Mouse (Mus musculus): Measurements from ENCODE around the gene Vwa5b1. TPM values are rescaled to one million over a fixed set of nuclear protein-coding genes. Genes with fewer than 3 reads are reported as not detected.

Vwa5b1 gene
- polyA plus RNA-seq, 1 experiment from 2014 or later = not detected

- no peak for ATAC-seq (ENCODE audit: insufficient number of reproducible peaks, insufficient read depth, low FRiP score, low read depth)
- Histone ChIP-seq H3K4me3 (ENCODE audit: control insufficient read depth in 1 of 2, insufficient read depth in 1 of 2, low read depth in 1 of 2, low read length in 2 of 2) (no peak overlapping the region), H3K9ac (ENCODE audit: low read length) (no peak overlapping the region), H3K9me3 (ENCODE audit: control insufficient read depth, low read length) (no peaks in the 10 kb centered on the region), H3K27ac (replicated peaks in 1 of 2; ENCODE audit: control insufficient read depth in 1 of 2, insufficient read depth in 1 of 2, low read depth in 2 of 2, low read length in 2 of 2) (no peak overlapping the region), H3K27me3 (ENCODE audit: control insufficient read depth, insufficient read depth, low read length) (no peaks in the 10 kb centered on the region; the same call in none of the 2 replicates), H3K4me1 (ENCODE audit: control insufficient read depth in 2 of 2, insufficient read depth in 2 of 2, low read length in 2 of 2) (no peaks in the 10 kb centered on the region), H3K36me3 (ENCODE audit: control insufficient read depth, insufficient read depth, low read length) (no peaks in the 10 kb centered on the region), H3K4me2 (ENCODE audit: low read length) (no peak overlapping the region)
- 51% methylated on average over 10 of the region's 10 CpGs for WGBS
Observed at GRCm38 (mm10) chr4:138666521-138666920, 30.8 kb upstream of the Vwa5b1 start.

GRCm38 (mm10) chr4:138659936-138660602 is 24.4 kb upstream of the Vwa5b1 start:
- H3K9ac ChIP-seq (ENCODE audit: low read length) = no peak overlapping the region
- 74% methylated on average over 11 of the region's 11 CpGs for WGBS
- no peaks in the 10 kb centered on the region for H3K27me3 ChIP-seq (ENCODE audit: control insufficient read depth, insufficient read depth, low read length)

GRCm38 (mm10) chr4:138653056-138653455 is 17.4 kb upstream of the Vwa5b1 start:
- ATAC-seq (ENCODE audit: insufficient number of reproducible peaks, insufficient read depth, low FRiP score, low read depth) = no peak
- H3K9ac ChIP-seq (ENCODE audit: low read length) = no peak overlapping the region
- H3K36me3 ChIP-seq (ENCODE audit: control insufficient read depth, insufficient read depth, low read length) = no peaks in the 10 kb centered on the region
- no peaks in the 10 kb centered on the region for H3K9me3 ChIP-seq (ENCODE audit: control insufficient read depth, low read length)
- H3K4me3 ChIP-seq (ENCODE audit: control insufficient read depth in 1 of 2, insufficient read depth in 1 of 2, low read depth in 1 of 2, low read length in 2 of 2) = no peak overlapping the region
- no peak overlapping the region for H3K27ac ChIP-seq (replicated peaks in 1 of 2; ENCODE audit: control insufficient read depth in 1 of 2, insufficient read depth in 1 of 2, low read depth in 2 of 2, low read length in 2 of 2)
- no peak overlapping the region for H3K4me2 ChIP-seq (ENCODE audit: low read length)
- H3K4me1 ChIP-seq (ENCODE audit: control insufficient read depth in 2 of 2, insufficient read depth in 2 of 2, low read length in 2 of 2) = no peaks in the 10 kb centered on the region
- no peaks in the 10 kb centered on the region for H3K27me3 ChIP-seq (ENCODE audit: control insufficient read depth, insufficient read depth, low read length)
- 58% methylated on average over 6 of the region's 6 CpGs for WGBS

More at GRCm38 (mm10) chr4:138659936-138660602, 24.4 kb upstream of the Vwa5b1 start:
- Histone ChIP-seq H3K4me1 (ENCODE audit: control insufficient read depth in 2 of 2, insufficient read depth in 2 of 2, low read length in 2 of 2) (no peaks in the 10 kb centered on the region), H3K27ac (replicated peaks in 1 of 2; ENCODE audit: control insufficient read depth in 1 of 2, insufficient read depth in 1 of 2, low read depth in 2 of 2, low read length in 2 of 2) (no peak overlapping the region), H3K9me3 (ENCODE audit: control insufficient read depth, low read length) (no peaks in the 10 kb centered on the region), H3K4me2 (ENCODE audit: low read length) (no peak overlapping the region), H3K36me3 (ENCODE audit: control insufficient read depth, insufficient read depth, low read length) (no peaks in the 10 kb centered on the region), H3K4me3 (ENCODE audit: control insufficient read depth in 1 of 2, insufficient read depth in 1 of 2, low read depth in 1 of 2, low read length in 2 of 2) (no peak overlapping the region)
- no peak for ATAC-seq (ENCODE audit: insufficient number of reproducible peaks, insufficient read depth, low FRiP score, low read depth)

- no peaks in the 10 kb centered on the region for H3K36me3 ChIP-seq (ENCODE audit: control insufficient read depth, insufficient read depth, low read length)
- no peak overlapping the region for H3K4me2 ChIP-seq (ENCODE audit: low read length)
- H3K27ac ChIP-seq (replicated peaks in 1 of 2; ENCODE audit: control insufficient read depth in 1 of 2, insufficient read depth in 1 of 2, low read depth in 2 of 2, low read length in 2 of 2) = no peak overlapping the region
- no peaks in the 10 kb centered on the region for H3K9me3 ChIP-seq (ENCODE audit: control insufficient read depth, low read length)
- no peak overlapping the region for H3K4me3 ChIP-seq (ENCODE audit: control insufficient read depth in 1 of 2, insufficient read depth in 1 of 2, low read depth in 1 of 2, low read length in 2 of 2)
- no peak for ATAC-seq (ENCODE audit: insufficient number of reproducible peaks, insufficient read depth, low FRiP score, low read depth)
- WGBS = 72% methylated on average over 4 of the region's 4 CpGs
- H3K4me1 ChIP-seq (ENCODE audit: control insufficient read depth in 2 of 2, insufficient read depth in 2 of 2, low read length in 2 of 2) = no peaks in the 10 kb centered on the region
- H3K9ac ChIP-seq (ENCODE audit: low read length) = no peak overlapping the region
- H3K27me3 ChIP-seq (ENCODE audit: control insufficient read depth, insufficient read depth, low read length) = no peaks in the 10 kb centered on the region
Observed at GRCm38 (mm10) chr4:138651881-138652280, 16.2 kb upstream of the Vwa5b1 start.

GRCm38 (mm10) chr4:138648096-138648635 is 12.5 kb upstream of the Vwa5b1 start:
- H3K36me3 ChIP-seq (ENCODE audit: control insufficient read depth, insufficient read depth, low read length) = no peaks in the 10 kb centered on the region
- no peak overlapping the region for H3K27ac ChIP-seq (replicated peaks in 1 of 2; ENCODE audit: control insufficient read depth in 1 of 2, insufficient read depth in 1 of 2, low read depth in 2 of 2, low read length in 2 of 2)
- H3K4me2 ChIP-seq (ENCODE audit: low read length) = no peak overlapping the region
- H3K9me3 ChIP-seq (ENCODE audit: control insufficient read depth, low read length) = no peaks in the 10 kb centered on the region
- no peaks in the 10 kb centered on the region for H3K27me3 ChIP-seq (ENCODE audit: control insufficient read depth, insufficient read depth, low read length)
- no peaks in the 10 kb centered on the region for H3K4me1 ChIP-seq (ENCODE audit: control insufficient read depth in 2 of 2, insufficient read depth in 2 of 2, low read length in 2 of 2)
- ATAC-seq (ENCODE audit: insufficient number of reproducible peaks, insufficient read depth, low FRiP score, low read depth) = no peak
- no peak overlapping the region for H3K9ac ChIP-seq (ENCODE audit: low read length)
- 41% methylated on average over 3 of the region's 3 CpGs for WGBS
- no peak overlapping the region for H3K4me3 ChIP-seq (ENCODE audit: control insufficient read depth in 1 of 2, insufficient read depth in 1 of 2, low read depth in 1 of 2, low read length in 2 of 2)

- no peak overlapping the region for H3K27ac ChIP-seq (replicated peaks in 1 of 2; ENCODE audit: control insufficient read depth in 1 of 2, insufficient read depth in 1 of 2, low read depth in 2 of 2, low read length in 2 of 2)
- no peaks in the 10 kb centered on the region for H3K27me3 ChIP-seq (ENCODE audit: control insufficient read depth, insufficient read depth, low read length)
- 0 out of 2 replicates have a peak, but pooled peaks cover 3% of the 10 kb centered on the region for H3K9me3 ChIP-seq (ENCODE audit: control insufficient read depth, low read length)
- H3K36me3 ChIP-seq (ENCODE audit: control insufficient read depth, insufficient read depth, low read length) = no peaks in the 10 kb centered on the region
- H3K4me1 ChIP-seq (ENCODE audit: control insufficient read depth in 2 of 2, insufficient read depth in 2 of 2, low read length in 2 of 2) = no peaks in the 10 kb centered on the region
- 20% methylated on average over 4 of the region's 4 CpGs for WGBS
- no peak for ATAC-seq (ENCODE audit: insufficient number of reproducible peaks, insufficient read depth, low FRiP score, low read depth)
- no peak overlapping the region for H3K4me3 ChIP-seq (ENCODE audit: control insufficient read depth in 1 of 2, insufficient read depth in 1 of 2, low read depth in 1 of 2, low read length in 2 of 2)
- no peak overlapping the region for H3K4me2 ChIP-seq (ENCODE audit: low read length)
- H3K9ac ChIP-seq (ENCODE audit: low read length) = no peak overlapping the region
Observed at GRCm38 (mm10) chr4:138642272-138642671, 6.6 kb upstream of the Vwa5b1 start.

GRCm38 (mm10) chr4:138636146-138636511 is 445 bp upstream of the Vwa5b1 start:
- 33% methylated on average over 4 of the region's 4 CpGs for WGBS
- H3K4me1 ChIP-seq (ENCODE audit: control insufficient read depth in 2 of 2, insufficient read depth in 2 of 2, low read length in 2 of 2) = no peaks in the 10 kb centered on the region
- H3K27ac ChIP-seq (replicated peaks in 1 of 2; ENCODE audit: control insufficient read depth in 1 of 2, insufficient read depth in 1 of 2, low read depth in 2 of 2, low read length in 2 of 2) = no peak overlapping the region
- no peaks in the 10 kb centered on the region for H3K27me3 ChIP-seq (ENCODE audit: control insufficient read depth, insufficient read depth, low read length)
- ATAC-seq (ENCODE audit: insufficient number of reproducible peaks, insufficient read depth, low FRiP score, low read depth) = no peak
- peaks cover 4% of the 10 kb centered on the region; the same call in 1 of the 2 replicates for H3K9me3 ChIP-seq (ENCODE audit: control insufficient read depth, low read length)
- H3K9ac ChIP-seq (ENCODE audit: low read length) = no peak overlapping the region
- no peaks in the 10 kb centered on the region for H3K36me3 ChIP-seq (ENCODE audit: control insufficient read depth, insufficient read depth, low read length)
- H3K4me3 ChIP-seq (ENCODE audit: control insufficient read depth in 1 of 2, insufficient read depth in 1 of 2, low read depth in 1 of 2, low read length in 2 of 2) = no peak overlapping the region
- H3K4me2 ChIP-seq (ENCODE audit: low read length) = no peak overlapping the region

GRCm38 (mm10) chr4:138628256-138628655 is 7.4 kb downstream of the Vwa5b1 start:
- Histone ChIP-seq H3K4me1 (ENCODE audit: control insufficient read depth in 2 of 2, insufficient read depth in 2 of 2, low read length in 2 of 2) (no peaks in the 10 kb centered on the region), H3K9me3 (ENCODE audit: control insufficient read depth, low read length) (peaks cover 4% of the 10 kb centered on the region; the same call in 1 of the 2 replicates), H3K4me3 (ENCODE audit: control insufficient read depth in 1 of 2, insufficient read depth in 1 of 2, low read depth in 1 of 2, low read length in 2 of 2) (no peak overlapping the region), H3K36me3 (ENCODE audit: control insufficient read depth, insufficient read depth, low read length) (no peaks in the 10 kb centered on the region), H3K4me2 (ENCODE audit: low read length) (no peak overlapping the region), H3K27me3 (ENCODE audit: control insufficient read depth, insufficient read depth, low read length) (no peaks in the 10 kb centered on the region), H3K9ac (ENCODE audit: low read length) (no peak overlapping the region), H3K27ac (replicated peaks in 1 of 2; ENCODE audit: control insufficient read depth in 1 of 2, insufficient read depth in 1 of 2, low read depth in 2 of 2, low read length in 2 of 2) (no peak overlapping the region)
- 66% methylated on average over 5 of the region's 5 CpGs for WGBS
- no peak for ATAC-seq (ENCODE audit: insufficient number of reproducible peaks, insufficient read depth, low FRiP score, low read depth)

All from heart, embryonic 14.5 days (tissue).